Mouse (Mus musculus): ENCODE measurements around the gene Scn3a. TPM values are rescaled to one million over a fixed set of nuclear protein-coding genes. Genes with fewer than 3 reads are reported as not detected.

Scn3a gene
- total and polyA plus RNA-seq, 3 experiments, result 0.13 to 0.33 (median 0.24) TPM

DNA sequence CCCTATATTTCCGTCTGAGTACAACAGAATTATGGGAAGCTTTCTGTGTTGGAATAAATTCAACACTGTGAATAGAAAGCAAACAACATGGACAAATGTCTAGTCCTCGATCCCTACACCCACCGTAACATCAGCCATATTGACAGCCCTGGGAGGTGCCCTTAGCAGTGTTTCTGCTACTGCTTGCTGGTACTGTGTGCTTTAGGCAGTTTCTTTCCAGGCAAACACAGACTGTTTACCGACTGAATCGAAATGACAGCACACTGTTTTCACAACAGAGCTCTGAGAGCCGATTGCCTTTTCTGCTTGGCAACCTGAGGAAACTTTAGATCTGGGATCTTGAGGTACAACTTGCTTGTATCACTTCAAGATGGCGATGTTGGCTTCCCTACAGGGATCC lies 12.8 kb downstream of the Scn3a start:
- H3K9me3 ChIP-seq (replicated peaks; ENCODE audit: low read length), result no peaks in the 10 kb centered on the region
- no peaks in the 10 kb centered on the region for H3K27me3 ChIP-seq (replicated peaks)
- no peak overlapping the region for H3K27ac ChIP-seq (ENCODE audit: insufficient read depth, low read depth)
- H3K36me3 ChIP-seq (replicated peaks in 1 of 2; ENCODE audit: control insufficient read depth in 1 of 2, insufficient read depth in 1 of 2, low read length in 1 of 2), result no peaks in the 10 kb centered on the region
- H3K4me1 ChIP-seq (ENCODE audit: control insufficient read depth in 1 of 2, insufficient read depth in 2 of 2), result peaks cover 0 to 20% of the 10 kb centered on the region in 2 experiments; a peak in 1 of 4 replicates
- TF ChIP-seq MAX (IDR thresholded peaks at IDR 0.05; ENCODE audit: low read length) (no peak), NELFE (IDR thresholded peaks at IDR 0.05; ENCODE audit: low read depth, low read length) (no peak), USF2 (conservative IDR thresholded peaks at IDR 0.05; ENCODE audit: low read depth, low read length) (no peak), SMC3 (IDR thresholded peaks at IDR 0.05; ENCODE audit: low read depth, low read length) (no peak), E2F4 (IDR thresholded peaks at IDR 0.05; ENCODE audit: insufficient replicate concordance, low read depth, low read length) (no peak), POLR2A (IDR thresholded peaks at IDR 0.05; ENCODE audit: low read depth, low read length) (no peak), POLR2AphosphoS2 (IDR thresholded peaks at IDR 0.05; ENCODE audit: low read depth, low read length) (no peak), ZNF384 (IDR thresholded peaks at IDR 0.05; ENCODE audit: low read depth, low read length) (no peak), ETS1 (conservative IDR thresholded peaks at IDR 0.05; ENCODE audit: low read depth, low read length) (no peak), GABPA (IDR thresholded peaks at IDR 0.05; ENCODE audit: insufficient replicate concordance, low read depth, low read length) (no peak), CHD2 (IDR thresholded peaks at IDR 0.05; ENCODE audit: low read length) (no peak)
- DNase-seq (ENCODE audit: extremely low read depth), result no peak
- dilution Hi-C loops (cut with MboI; ENCODE audit: extremely low pct_ligation_motif_present, extremely low pct_unique_long_range_greater_than_20kb, low sequenced_read_pairs), result no loop called here
- H3K79me2 ChIP-seq (replicated peaks; ENCODE audit: control insufficient read depth, extremely low read depth, insufficient read depth, poor library complexity, severe bottlenecking), result no peaks in the 10 kb centered on the region
- in situ Hi-C loops (cut with MboI; ENCODE audit: low pct_ligation_motif_present, low pct_unique_long_range_greater_than_20kb, low sequenced_read_pairs), result loop anchor here (5.0 to 25.0 kb wide), 2 partner anchors 137 to 417 kb away; no protein-coding TSS in a partner anchor
- H3K4me3 ChIP-seq (replicated peaks in 1 of 3; ENCODE audit: low read depth in 2 of 3, low read length in 2 of 3, poor library complexity in 1 of 3), result no peak overlapping the region
- H3K9ac ChIP-seq (ENCODE audit: insufficient read depth, low read depth), result no peak overlapping the region
- no peak overlapping the region for H3K4me2 ChIP-seq (ENCODE audit: insufficient read depth, low read depth, poor library complexity, severe bottlenecking)

DNA sequence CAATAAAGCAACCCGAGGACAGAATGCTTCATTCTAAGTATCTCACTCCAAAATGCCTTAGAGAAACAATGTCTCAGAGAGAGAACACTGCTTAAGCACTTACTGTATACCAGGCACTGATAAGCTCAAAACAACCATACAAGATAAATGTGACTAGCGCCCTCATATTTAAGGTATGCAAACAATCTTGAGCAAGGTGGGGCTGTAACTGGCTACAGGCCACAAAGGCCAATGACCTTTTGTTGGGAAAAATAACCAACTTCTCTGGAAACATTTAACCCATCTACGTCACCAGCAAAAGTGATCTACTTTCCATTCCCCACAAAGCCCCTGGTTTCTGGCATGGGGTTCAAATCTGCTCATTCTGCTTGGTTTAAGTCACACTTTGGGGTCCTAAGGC lies 14.0 kb downstream of the Scn3a start:
- H3K4me2 ChIP-seq (ENCODE audit: insufficient read depth, low read depth, poor library complexity, severe bottlenecking), result no peak overlapping the region
- no peaks in the 10 kb centered on the region for H3K27me3 ChIP-seq (replicated peaks)
- dilution Hi-C loops (cut with MboI; ENCODE audit: extremely low pct_ligation_motif_present, extremely low pct_unique_long_range_greater_than_20kb, low sequenced_read_pairs) (no loop called here), in situ Hi-C loops (cut with MboI; ENCODE audit: low pct_ligation_motif_present, low pct_unique_long_range_greater_than_20kb, low sequenced_read_pairs) (loop anchor here (25.0 kb wide), 1 partner anchor 416 kb away; no protein-coding TSS in a partner anchor)
- H3K27ac ChIP-seq (ENCODE audit: insufficient read depth, low read depth), result no peak overlapping the region
- H3K79me2 ChIP-seq (replicated peaks; ENCODE audit: control insufficient read depth, extremely low read depth, insufficient read depth, poor library complexity, severe bottlenecking), result no peaks in the 10 kb centered on the region
- no peak overlapping the region for H3K9ac ChIP-seq (ENCODE audit: insufficient read depth, low read depth)
- H3K4me1 ChIP-seq (ENCODE audit: control insufficient read depth in 1 of 2, insufficient read depth in 2 of 2), result peaks cover 0 to 20% of the 10 kb centered on the region in 2 experiments; a peak in 1 of 4 replicates
- DNase-seq (ENCODE audit: extremely low read depth), result no peak
- H3K4me3 ChIP-seq (replicated peaks in 1 of 3; ENCODE audit: low read depth in 2 of 3, low read length in 2 of 3, poor library complexity in 1 of 3), result no peak overlapping the region
- no peak for TF ChIP-seq BHLHE40 (IDR thresholded peaks at IDR 0.05; ENCODE audit: low read depth, low read length)
- no peak for TF ChIP-seq TBP (conservative IDR thresholded peaks at IDR 0.05; ENCODE audit: low read depth, low read length)
- no peak for TF ChIP-seq ETS1 (conservative IDR thresholded peaks at IDR 0.05; ENCODE audit: low read depth, low read length)
- TF ChIP-seq ZMIZ1 (IDR thresholded peaks at IDR 0.05; ENCODE audit: low read depth, low read length), result no peak
- no peak for TF ChIP-seq NELFE (IDR thresholded peaks at IDR 0.05; ENCODE audit: low read depth, low read length)
- no peak for TF ChIP-seq IRF4 (IDR thresholded peaks at IDR 0.05; ENCODE audit: low read depth, low read length)
- TF ChIP-seq KAT2A (IDR thresholded peaks at IDR 0.05; ENCODE audit: insufficient replicate concordance, low read length), result no peak
- TF ChIP-seq JUN (IDR thresholded peaks at IDR 0.05; ENCODE audit: insufficient read depth, low read depth, low read length), result no peak
- TF ChIP-seq POLR2AphosphoS2 (IDR thresholded peaks at IDR 0.05; ENCODE audit: low read depth, low read length), result no peak
- TF ChIP-seq HCFC1 (IDR thresholded peaks at IDR 0.05; ENCODE audit: low read depth, low read length), result no peak
- no peaks in the 10 kb centered on the region for H3K9me3 ChIP-seq (replicated peaks; ENCODE audit: low read length)
- no peaks in the 10 kb centered on the region for H3K36me3 ChIP-seq (replicated peaks in 1 of 2; ENCODE audit: control insufficient read depth in 1 of 2, insufficient read depth in 1 of 2, low read length in 1 of 2)

Measured in CH12.LX (cell line).